Mouse (Mus musculus): ENCODE data around the gene Siglech.

Siglech gene
- long read RNA-seq, experiment 1, partial matches to known transcripts = 0 of 1 reads
- long read RNA-seq, experiment 1, other reads (novel, unspliced or antisense) = 0 of 1 reads
- long read RNA-seq, experiment 2 = 0 reads

GRCm38 (mm10) chr7:55767926-55768325, at the start of gene Siglech:
Gene Siglech (plus strand): TSS chr7:55768178.
- intact Hi-C loops (cut with DNase I) = no loop called here

- intact Hi-C loops (cut with DNase I) = loop anchor here (1.0 kb wide), 1 partner anchor 15 kb away; no protein-coding TSS in a partner anchor
These were observed 45.3 kb upstream of the Siglech start for GRCm38 (mm10) chr7:55722673-55723072.

GRCm38 (mm10) chr7:55728903-55729302, 39.1 kb upstream of the Siglech start:
- intact Hi-C loops (cut with DNase I) = no loop called here

- intact Hi-C loops (cut with DNase I) = loop anchor here (10.0 kb wide), 1 partner anchor 890 kb away; no protein-coding TSS in a partner anchor
These were observed 33.5 kb upstream of the Siglech start for GRCm38 (mm10) chr7:55734483-55734882.

GRCm38 (mm10) chr7:55737125-55737912, 30.7 kb upstream of the Siglech start:
- intact Hi-C loops (cut with DNase I) = loop anchor here (10.0 kb wide), 1 partner anchor 893 kb away; no protein-coding TSS in a partner anchor

- intact Hi-C loops (cut with DNase I) = no loop called here
These were observed 24.2 kb upstream of the Siglech start for GRCm38 (mm10) chr7:55743614-55744267.

GRCm38 (mm10) chr7:55744566-55745220, 23.3 kb upstream of the Siglech start:
- intact Hi-C loops (cut with DNase I) = no loop called here

GRCm38 (mm10) chr7:55750841-55751240, 17.1 kb upstream of the Siglech start:
- intact Hi-C loops (cut with DNase I) = no loop called here

GRCm38 (mm10) chr7:55759346-55759745, 8.6 kb upstream of the Siglech start:
- intact Hi-C loops (cut with DNase I) = no loop called here

GRCm38 (mm10) chr7:55780011-55780410, 12.0 kb downstream of the Siglech start:
- intact Hi-C loops (cut with DNase I) = no loop called here

GRCm38 (mm10) chr7:55782493-55782892, 14.5 kb downstream of the Siglech start:
- intact Hi-C loops (cut with DNase I) = no loop called here

- intact Hi-C loops (cut with DNase I) = no loop called here
These were observed 16.6 kb downstream of the Siglech start for GRCm38 (mm10) chr7:55784580-55784979.

- intact Hi-C loops (cut with DNase I) = loop anchor here (10.0 kb wide), 1 partner anchor 254 kb away; no protein-coding TSS in a partner anchor
These were observed 22.6 kb downstream of the Siglech start for GRCm38 (mm10) chr7:55790586-55790985.

GRCm38 (mm10) chr7:55792280-55792679, 24.3 kb downstream of the Siglech start:
- intact Hi-C loops (cut with DNase I) = loop anchor here (10.0 kb wide), 1 partner anchor 253 kb away; no protein-coding TSS in a partner anchor

- intact Hi-C loops (cut with DNase I) = loop anchor here (10.0 kb wide), 1 partner anchor 251 kb away; no protein-coding TSS in a partner anchor
These were observed 25.4 kb downstream of the Siglech start for GRCm38 (mm10) chr7:55793236-55793951.

GRCm38 (mm10) chr7:55793952-55794603, 26.1 kb downstream of the Siglech start, which contains the start of gene Tubgcp5:
Gene Tubgcp5 (plus strand): TSS chr7:55794154.
- intact Hi-C loops (cut with DNase I) = loop anchor here (10.0 kb wide), 1 partner anchor 251 kb away; no protein-coding TSS in a partner anchor

GRCm38 (mm10) chr7:55799981-55800380, 32.0 kb downstream of the Siglech start:
- intact Hi-C loops (cut with DNase I) = loop anchor here (10.0 kb wide), 2 partner anchors 245 to 385 kb away; no protein-coding TSS in a partner anchor

GRCm38 (mm10) chr7:55809967-55810366, 42.0 kb downstream of the Siglech start:
- intact Hi-C loops (cut with DNase I) = loop anchor here (10.0 kb wide), 1 partner anchor 375 kb away; no protein-coding TSS in a partner anchor

- intact Hi-C loops (cut with DNase I) = loop anchor here (5.0 to 10.0 kb wide), 2 partner anchors 68 to 350 kb away; no protein-coding TSS in a partner anchor
These were observed 56.5 kb downstream of the Siglech start for GRCm38 (mm10) chr7:55824468-55824867.

- intact Hi-C loops (cut with DNase I) = loop anchor here (10.0 kb wide), 1 partner anchor 347 kb away; no protein-coding TSS in a partner anchor
These were observed 59.6 kb downstream of the Siglech start for GRCm38 (mm10) chr7:55827551-55827950.
